Mouse (Mus musculus) lung, adult 2 months (tissue): ENCODE measurements around the gene Tmeff1.

Experiments used
- CTCF ChIP-seq: fragments of 200-500 bp; IDR thresholded peaks from 2 replicates; pipeline ENCODE4 v1.5.1; 2011; ENCODE audit warnings: mild to moderate bottlenecking, low read length, control low read depth; ENCODE audit not compliant: insufficient read depth
- POLR2A ChIP-seq: fragments of 200-500 bp; IDR thresholded peaks from 2 replicates; pipeline ENCODE4 v1.6.1; 2011; ENCODE audit warnings: low read depth, mild to moderate bottlenecking, control low read depth, low read length, borderline replicate concordance; ENCODE audit errors: extremely low read depth

DNA sequence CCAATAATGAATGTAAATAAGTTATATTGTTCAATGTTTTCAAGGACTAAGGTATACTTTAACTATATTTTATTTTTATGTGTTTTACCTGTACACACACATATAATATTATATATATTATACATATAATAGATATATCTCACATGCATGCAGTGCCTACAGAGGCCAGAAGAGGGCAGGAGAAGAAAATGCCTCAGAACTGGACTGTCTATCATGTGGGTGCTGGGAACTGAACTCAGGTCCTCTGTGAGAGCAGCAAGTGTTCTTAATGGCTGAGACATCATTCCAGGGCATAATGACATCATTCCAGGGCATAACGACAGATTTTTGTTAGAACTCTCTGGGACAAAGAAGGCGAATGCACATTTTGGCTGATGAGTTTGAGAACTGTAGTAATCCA, 2.6 kb downstream of the Tmeff1 start:
- TF ChIP-seq CTCF: no peak
- TF ChIP-seq POLR2A: no peak
